Mouse (Mus musculus) left cerebral cortex, postnatal 14 days (tissue): ENCODE results near the gene Klhl1. TPM values are rescaled to one million over a fixed set of nuclear protein-coding genes. Genes with fewer than 3 reads are reported as not detected.
A peak's percentile ranks its signal among the peaks of the same experiment; 100 is the strongest.
"Not testable (repeated sequence)": the region's sequence is repeated elsewhere in the genome, so short reads cannot be mapped to it uniquely, and the experiment has no call there.

Experiments
- DNase-seq, 2 experiments: peaks; one replicate each; pipeline ENCODE4 v3.0.0; 2021 to 2022; ENCODE audit warnings: low spot score in 2 of 2, mixed read lengths in 1 of 2
- intact Hi-C: fragments of 180-260 bp; cut with DNase I; formaldehyde crosslinking; loops from one replicate; pipeline ENCODE4 v1.15.1; 2025
- long read RNA-seq, 2 experiments: library from polyadenylated mRNA; stranded (forward); transcript quantifications; one replicate each; pipeline ENCODE4 v2.0.0; 2021
- total RNA-seq, 2 experiments: library from RNA; stranded (reverse); gene quantifications; 2 replicates each; pipeline ENCODE4 v1.2.3; 2021

Klhl1 gene
- 1 to 10 TPM; 3.6 to 3.9 TPM for total RNA-seq
- long read RNA-seq, experiment 1, full-length matches to known transcripts = 4 of 4 reads
- long read RNA-seq, experiment 1, partial matches to known transcripts = 0 of 4 reads
- long read RNA-seq, experiment 1, other reads (novel, unspliced or antisense) = 0 of 4 reads
- long read RNA-seq, experiment 2, full-length matches to known transcripts = 3 of 3 reads
- long read RNA-seq, experiment 2, partial matches to known transcripts = 0 of 3 reads
- long read RNA-seq, experiment 2, other reads (novel, unspliced or antisense) = 0 of 3 reads

GRCm38 (mm10) chr14:96518954-96519682 is at the start of gene Klhl1:
Gene Klhl1 (minus strand): TSS chr14:96519102.
- peak; percentile 35 to 52 for DNase-seq
- intact Hi-C loops = no loop called here

- DNase-seq = peak in 1 of 2 experiments; percentile 8
- intact Hi-C loops = no loop called here
Measured at GRCm38 (mm10) chr14:96553668-96554067, 34.8 kb upstream of the Klhl1 start.

GRCm38 (mm10) chr14:96518151-96518953 is 550 bp downstream of the Klhl1 start:
- peak; percentile 14 to 34 for DNase-seq
- intact Hi-C loops = no loop called here

- intact Hi-C loops = no loop called here
- peak in 1 of 2 experiments; percentile 8 for DNase-seq
Measured at GRCm38 (mm10) chr14:96517727-96518126, 1.2 kb downstream of the Klhl1 start.

GRCm38 (mm10) chr14:96499936-96500335 is 19.0 kb downstream of the Klhl1 start:
- intact Hi-C loops = loop anchor here (10.0 kb wide), 1 partner anchor 405 kb away; no protein-coding TSS in a partner anchor
- no peak for DNase-seq

- DNase-seq = no peak
- intact Hi-C loops = no loop called here
Measured at GRCm38 (mm10) chr14:96471812-96472211, 47.1 kb downstream of the Klhl1 start.

- no peak for DNase-seq
- intact Hi-C loops = no loop called here
Measured at GRCm38 (mm10) chr14:96471336-96471735, 47.6 kb downstream of the Klhl1 start.

- no peak for DNase-seq
- intact Hi-C loops = no loop called here
Measured at GRCm38 (mm10) chr14:96461756-96462155, 57.1 kb downstream of the Klhl1 start.

- intact Hi-C loops = no loop called here
- no peak for DNase-seq
Measured at GRCm38 (mm10) chr14:96392032-96392737, 126.7 kb downstream of the Klhl1 start.

- intact Hi-C loops = no loop called here
- DNase-seq = no peak
Measured at GRCm38 (mm10) chr14:96362727-96363126, 156.2 kb downstream of the Klhl1 start.

GRCm38 (mm10) chr14:96348220-96348619 is 170.7 kb downstream of the Klhl1 start:
- DNase-seq = no peak
- intact Hi-C loops = no loop called here

GRCm38 (mm10) chr14:96331069-96331468 is 187.8 kb downstream of the Klhl1 start:
- DNase-seq = no peak
- intact Hi-C loops = no loop called here

- intact Hi-C loops = no loop called here
- no peak for DNase-seq
Measured at GRCm38 (mm10) chr14:96217805-96218441, 301.0 kb downstream of the Klhl1 start.

GRCm38 (mm10) chr14:96194795-96195194 is 324.1 kb downstream of the Klhl1 start:
- peak in 1 of 2 experiments; percentile 2 for DNase-seq
- intact Hi-C loops = not testable (repeated sequence)

GRCm38 (mm10) chr14:96174546-96174945 is 344.4 kb downstream of the Klhl1 start:
- intact Hi-C loops = no loop called here

GRCm38 (mm10) chr14:96143137-96143536 is 375.8 kb downstream of the Klhl1 start:
- DNase-seq = peak; percentile 1 to 5

More at GRCm38 (mm10) chr14:96174546-96174945, 344.4 kb downstream of the Klhl1 start:
- DNase-seq = no peak

GRCm38 (mm10) chr14:96140246-96140645 is 378.7 kb downstream of the Klhl1 start:
- DNase-seq = no peak
- intact Hi-C loops = no loop called here

More at GRCm38 (mm10) chr14:96143137-96143536, 375.8 kb downstream of the Klhl1 start:
- intact Hi-C loops = no loop called here

- no peak for DNase-seq
Measured at GRCm38 (mm10) chr14:96107396-96107795, 411.5 kb downstream of the Klhl1 start.

GRCm38 (mm10) chr14:96081681-96082207 is 437.2 kb downstream of the Klhl1 start:
- intact Hi-C loops = no loop called here

More at GRCm38 (mm10) chr14:96107396-96107795, 411.5 kb downstream of the Klhl1 start:
- intact Hi-C loops = no loop called here

More at GRCm38 (mm10) chr14:96081681-96082207, 437.2 kb downstream of the Klhl1 start:
- no peak for DNase-seq
